Mouse (Mus musculus) urinary bladder, adult 2 months (tissue): Measurements from ENCODE around the gene Krt4. TPM values are rescaled to one million over a fixed set of nuclear protein-coding genes. Genes with fewer than 3 reads are reported as not detected.

Experiments used
- DNase-seq: peaks from one replicate; pipeline ENCODE4 v3.0.0; 2022; ENCODE audit warnings: low spot score
- polyA plus RNA-seq: library from polyadenylated mRNA; depleted of rRNA; stranded (reverse); fragments of >200 nt; gene quantifications from 2 replicates; pipeline ENCODE4 v1.2.3, GENCODE M21; 2012; rRNA removed

Gene Krt4
- polyA plus RNA-seq: 74.0 and 74.4 TPM in 2 replicates

DNA sequence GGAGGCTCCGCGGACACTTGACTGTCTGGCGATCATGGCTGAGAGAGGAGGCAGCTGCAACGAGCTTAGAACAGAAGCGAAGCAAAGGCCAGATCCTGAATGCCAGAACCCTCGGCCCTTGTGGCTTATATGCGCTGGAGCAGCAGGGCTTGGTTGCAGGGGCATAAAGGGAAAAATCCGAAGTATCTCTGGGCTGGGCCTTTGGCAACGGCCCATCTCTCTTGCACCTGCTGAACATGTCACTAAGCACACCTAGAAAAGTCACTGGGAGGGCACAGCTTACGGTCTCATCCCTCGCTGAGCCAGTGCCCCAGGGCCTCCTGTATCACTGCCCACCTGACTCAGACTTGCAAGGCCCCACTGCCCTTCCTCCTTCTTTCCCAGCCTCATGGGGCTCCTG is at the start of gene Krt4:
Gene Krt4 (minus strand): TSS at position 101 of the 400 bp plus-strand sequence.
- DNase-seq: no peak

- peak; percentile 98 for DNase-seq
Measured at GRCm38 (mm10) chr15:101973414-101974077, 49.0 kb upstream of the Krt4 start.

- no peak for DNase-seq
Measured at GRCm38 (mm10) chr15:101970536-101970935, 46.0 kb upstream of the Krt4 start.

- no peak for DNase-seq
Measured at GRCm38 (mm10) chr15:101966808-101967207, 42.3 kb upstream of the Krt4 start.

DNA sequence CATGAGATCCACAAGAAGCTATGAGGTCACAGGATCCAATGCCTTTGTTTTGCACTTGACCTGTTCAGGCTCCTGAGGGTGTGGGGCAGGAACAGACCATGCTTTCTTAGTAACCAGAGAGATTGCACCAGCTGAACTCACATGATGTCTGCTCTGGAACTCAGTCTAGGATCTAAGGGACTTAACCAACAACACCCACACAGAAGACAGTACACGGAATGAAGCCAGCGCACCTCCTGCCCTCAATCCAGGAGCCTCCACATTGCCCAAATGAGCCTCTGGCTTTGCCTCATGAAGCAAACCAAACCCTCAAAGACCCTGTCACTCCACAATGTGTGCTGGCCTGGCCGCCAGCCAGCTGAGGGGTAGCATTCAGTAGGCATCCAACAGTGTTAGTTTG is 34.4 kb upstream of the Krt4 start:
- no peak for DNase-seq

DNA sequence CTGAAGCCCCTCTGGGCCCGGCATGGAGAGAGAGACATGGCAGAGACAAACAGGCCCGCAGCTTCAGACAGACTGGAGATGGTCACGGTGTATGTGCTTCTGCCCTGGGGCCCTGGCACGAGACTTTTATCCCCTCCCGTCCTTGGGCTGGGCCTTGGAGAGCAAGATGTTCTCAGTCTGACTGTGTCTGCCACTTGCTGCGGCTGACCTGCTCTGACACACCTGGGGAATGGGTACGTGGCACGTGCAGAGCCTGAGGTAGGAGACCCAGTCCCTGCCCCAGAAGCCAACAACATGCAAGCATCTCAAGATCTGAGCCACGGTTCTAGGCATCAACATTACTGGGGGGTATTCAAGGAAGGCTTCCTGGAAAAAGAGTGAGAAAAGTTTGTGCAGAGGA is 29.7 kb upstream of the Krt4 start, which contains the start of gene Krt78:
Gene Krt78 (minus strand): TSS at position 101 of the 400 bp plus-strand sequence.
- no peak for DNase-seq

GRCm38 (mm10) chr15:101952733-101953474 is 28.4 kb upstream of the Krt4 start:
- DNase-seq: no peak

GRCm38 (mm10) chr15:101945430-101945829 is 20.9 kb upstream of the Krt4 start:
- DNase-seq: no peak

GRCm38 (mm10) chr15:101941948-101942347 is 17.4 kb upstream of the Krt4 start:
- peak; percentile 33 for DNase-seq

DNA sequence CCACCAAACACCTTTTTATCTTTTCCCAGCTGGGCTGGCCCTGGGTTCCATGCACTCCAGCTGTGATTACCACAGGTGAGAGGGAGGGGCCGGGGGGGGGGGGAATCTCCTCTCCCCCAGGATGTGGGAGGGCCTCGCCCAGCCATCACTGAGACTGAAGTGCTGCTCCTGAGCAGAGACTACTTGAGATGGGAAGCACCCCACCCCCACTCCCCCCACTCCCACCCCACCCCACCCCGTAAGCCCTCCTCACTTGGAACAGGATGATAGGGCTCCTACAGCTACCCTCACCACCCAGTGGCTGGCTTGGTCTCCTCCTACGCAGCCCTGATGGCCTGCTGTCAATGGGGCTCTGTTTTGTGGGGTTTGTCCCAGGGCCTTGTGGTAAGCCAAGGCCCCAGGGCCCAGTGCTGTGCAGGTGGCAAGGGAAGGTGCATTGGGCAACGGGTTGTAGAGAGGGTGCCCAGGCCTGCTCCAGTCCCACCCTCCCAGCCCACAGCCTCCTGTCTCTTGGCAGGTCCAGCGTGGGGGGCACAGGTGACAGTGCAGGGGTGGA is 15.8 kb upstream of the Krt4 start, which contains the start of gene Krt79:
Gene Krt79 (minus strand): TSS at position 51 of the 556 bp plus-strand sequence.
- DNase-seq: no peak

DNA sequence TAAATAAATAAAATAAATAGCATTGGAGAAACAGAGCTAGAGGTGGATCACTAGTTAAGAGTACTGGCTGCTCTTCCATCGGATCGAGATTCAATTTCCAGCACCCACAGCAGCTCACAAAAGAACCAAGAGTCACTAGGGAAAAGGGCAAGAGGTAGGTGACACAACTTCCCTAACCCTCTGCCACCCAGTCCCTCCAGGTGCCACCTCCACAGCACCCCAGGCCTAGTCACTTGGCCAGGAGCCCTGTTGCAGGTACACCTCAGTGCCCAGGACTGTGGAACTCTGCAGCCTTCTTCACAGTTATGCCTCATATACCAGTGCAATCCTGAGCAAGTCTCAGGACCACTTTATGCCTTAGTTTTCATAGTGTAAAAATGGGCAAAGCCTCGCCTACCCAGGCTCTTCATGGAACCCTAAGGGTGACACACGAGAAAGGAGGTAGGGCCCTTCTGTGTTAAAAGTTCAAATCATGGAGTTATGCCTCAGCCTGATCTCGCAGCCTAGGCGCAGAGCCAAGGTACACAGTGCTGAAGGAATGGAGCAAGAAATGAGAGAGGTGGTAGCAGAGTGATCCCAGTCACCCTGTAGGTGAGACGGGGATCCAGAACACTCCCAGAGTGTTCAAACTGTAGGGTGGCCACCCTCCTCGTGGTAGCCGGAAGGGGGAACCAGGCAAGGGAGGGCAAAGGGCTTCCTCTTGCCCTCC is 14.2 kb upstream of the Krt4 start:
- DNase-seq: no peak

- DNase-seq: no peak
Measured at GRCm38 (mm10) chr15:101933024-101933423, 8.5 kb upstream of the Krt4 start.

DNA sequence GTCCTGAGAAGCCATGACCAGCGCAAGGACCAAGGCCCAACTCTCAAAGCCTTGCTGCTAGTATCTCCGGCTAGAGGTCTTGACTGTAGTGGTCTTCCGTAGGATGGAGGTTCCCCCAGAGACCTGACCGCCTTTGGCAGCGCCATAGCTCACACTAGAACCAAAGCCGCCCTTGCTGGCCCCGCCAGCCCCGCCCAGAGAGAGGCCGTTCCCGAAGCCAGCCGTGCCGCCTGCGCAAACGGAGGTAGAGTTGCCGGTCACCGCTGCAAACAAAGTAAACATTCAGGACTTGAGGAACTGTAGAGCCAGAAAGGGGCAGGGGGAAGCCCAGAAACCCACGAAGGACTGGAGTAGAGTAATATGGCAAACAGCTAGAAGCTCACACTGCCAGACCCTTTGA is 5.1 kb upstream of the Krt4 start:
- DNase-seq: peak; percentile 70

- no peak for DNase-seq
Measured at GRCm38 (mm10) chr15:101929087-101929486, 4.6 kb upstream of the Krt4 start.

- no peak for DNase-seq
Measured at GRCm38 (mm10) chr15:101927340-101928080, 3.0 kb upstream of the Krt4 start.

DNA sequence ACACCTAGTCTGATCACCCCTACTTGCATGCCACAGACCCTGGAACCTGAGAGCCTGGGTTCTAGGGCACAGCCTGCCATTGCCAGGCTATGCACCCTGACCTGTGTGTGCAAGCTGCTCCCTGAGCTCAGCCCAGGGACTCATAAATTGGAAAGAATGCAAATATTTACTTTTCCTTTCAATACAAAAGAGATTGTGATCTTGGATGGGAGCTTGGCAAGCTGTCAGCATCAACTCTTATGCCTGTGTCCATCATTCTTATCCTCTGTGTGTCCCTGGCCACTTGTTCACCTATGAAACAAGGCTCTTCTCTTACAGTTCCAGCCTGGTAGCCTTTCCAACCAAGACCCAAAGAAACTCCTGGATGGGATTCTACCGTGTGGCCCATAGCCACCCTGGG is 506 bp upstream of the Krt4 start:
- no peak for DNase-seq

- DNase-seq: no peak
Measured at GRCm38 (mm10) chr15:101922296-101922695, 2.2 kb downstream of the Krt4 start.

DNA sequence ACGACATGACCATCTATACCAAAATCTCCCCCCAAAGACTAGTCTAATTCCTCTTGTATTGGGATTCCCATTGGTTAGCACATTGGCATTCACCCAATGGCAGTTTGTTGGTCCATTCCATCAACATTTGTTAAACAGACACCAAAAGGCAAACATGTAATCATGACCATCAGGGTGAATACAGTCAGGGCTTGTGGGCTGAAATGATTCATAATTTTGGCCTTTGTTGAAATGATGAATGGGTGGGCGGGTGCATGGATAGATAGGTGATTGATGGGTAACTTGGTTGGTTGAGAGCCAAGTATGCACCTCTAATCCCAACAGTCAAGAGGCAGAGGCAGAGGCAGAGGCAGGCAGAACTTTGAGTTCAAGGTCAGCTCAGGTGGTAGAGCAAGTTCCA is 8.5 kb downstream of the Krt4 start:
- DNase-seq: no peak

- no peak for DNase-seq
Measured at GRCm38 (mm10) chr15:101904849-101905248, 19.7 kb downstream of the Krt4 start.

DNA sequence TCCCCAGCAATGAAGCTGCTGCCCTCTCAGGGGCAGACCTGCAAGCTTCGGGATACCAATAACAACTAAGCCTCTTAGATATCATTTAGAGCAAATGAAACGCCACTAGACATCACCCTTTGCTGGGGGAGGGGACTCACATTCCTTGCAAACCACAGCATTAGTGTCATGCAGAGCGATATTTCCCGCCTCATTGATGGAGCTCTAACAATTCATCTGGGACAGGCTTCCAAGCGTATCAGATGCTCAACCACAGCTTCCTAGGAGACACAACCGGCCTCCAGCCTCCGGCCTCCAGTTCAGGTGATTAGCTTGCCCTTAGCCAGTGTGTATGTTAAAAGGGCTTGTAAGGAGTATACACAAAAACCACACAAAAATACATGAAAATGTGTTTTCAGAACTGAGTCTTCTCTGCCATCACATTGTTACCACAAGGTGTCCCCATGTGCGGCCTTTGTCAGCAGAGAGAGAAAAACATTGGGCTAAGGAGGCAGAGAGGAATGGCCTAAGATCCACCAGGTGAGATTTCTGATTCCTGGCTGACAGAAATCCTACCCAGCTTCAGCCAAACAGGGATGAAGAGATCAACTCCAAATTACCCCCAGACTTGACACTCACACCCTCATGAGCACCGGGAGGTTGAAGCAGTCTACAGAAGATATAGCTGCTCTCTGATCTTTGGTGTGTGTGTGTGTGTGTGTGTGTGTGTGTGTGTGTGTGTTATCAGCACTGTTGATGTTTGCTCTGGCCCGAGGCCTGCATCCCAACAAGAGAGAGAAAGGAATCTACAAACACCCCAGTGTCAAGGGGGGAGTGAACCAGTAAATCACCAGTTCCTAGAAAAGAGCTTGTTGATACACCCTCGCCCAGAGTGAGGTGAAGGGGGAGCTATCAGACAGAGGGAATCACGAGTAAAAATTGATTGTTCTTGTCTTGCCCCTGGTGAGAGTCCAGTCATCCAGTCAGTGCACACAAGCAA is 22.1 kb downstream of the Krt4 start:
- DNase-seq: no peak
